Mouse (Mus musculus) left cerebral cortex, postnatal 36 days (tissue): ENCODE results near the gene Pik3r5. TPM values are rescaled to one million over a fixed set of nuclear protein-coding genes. Genes with fewer than 3 reads are reported as not detected.

ENCODE experiments used
- DNase-seq, 2 experiments: peaks; one replicate each; pipeline ENCODE4 v3.0.0; 2021 to 2022; ENCODE audit warnings: low spot score in 2 of 2, mixed read lengths in 1 of 2
- intact Hi-C: fragments of 180-260 bp; cut with DNase I; formaldehyde crosslinking; loops from one replicate; pipeline ENCODE4 v1.15.1; 2025
- total RNA-seq, 2 experiments: library from RNA; stranded (reverse); gene quantifications; 2 replicates each; pipeline ENCODE4 v1.2.3; 2021

Gene Pik3r5
- total RNA-seq, 2 experiments from 2014 or later: 3.0 to 3.3 TPM

GRCm38 (mm10) chr11:68502902-68503629 is 71.1 kb downstream of the Pik3r5 start, which contains the start of gene Pik3r6:
Gene Pik3r6 (plus strand): TSS chr11:68503019.
- intact Hi-C loops: no loop called here
- no peak for DNase-seq

DNA sequence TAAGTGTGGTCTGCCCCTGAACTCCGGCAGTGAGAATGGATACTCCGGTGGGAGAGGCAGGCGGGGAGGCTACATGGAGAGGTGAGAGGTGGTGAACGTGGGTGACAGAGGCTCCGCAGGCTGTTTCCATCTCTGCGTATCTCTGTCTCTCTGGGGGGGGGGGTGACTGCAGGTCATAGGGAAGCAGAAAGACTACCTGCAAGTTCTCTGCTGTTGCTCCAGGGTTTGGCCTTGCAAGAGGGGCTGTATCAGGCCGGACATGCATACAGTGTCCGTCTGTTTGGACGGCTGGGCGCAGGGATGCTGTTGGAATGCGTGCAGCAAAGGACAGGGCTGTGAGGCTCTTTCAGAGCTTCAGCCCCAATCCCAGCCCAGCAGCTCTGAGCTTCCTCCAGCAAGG is 73.0 kb downstream of the Pik3r5 start:
- intact Hi-C loops: no loop called here
- DNase-seq: no peak

- no peak for DNase-seq
- intact Hi-C loops: no loop called here
Observed at GRCm38 (mm10) chr11:68507246-68507645, 75.3 kb downstream of the Pik3r5 start.

- no peak for DNase-seq
- intact Hi-C loops: no loop called here
Observed at GRCm38 (mm10) chr11:68508619-68509018, 76.7 kb downstream of the Pik3r5 start.

DNA sequence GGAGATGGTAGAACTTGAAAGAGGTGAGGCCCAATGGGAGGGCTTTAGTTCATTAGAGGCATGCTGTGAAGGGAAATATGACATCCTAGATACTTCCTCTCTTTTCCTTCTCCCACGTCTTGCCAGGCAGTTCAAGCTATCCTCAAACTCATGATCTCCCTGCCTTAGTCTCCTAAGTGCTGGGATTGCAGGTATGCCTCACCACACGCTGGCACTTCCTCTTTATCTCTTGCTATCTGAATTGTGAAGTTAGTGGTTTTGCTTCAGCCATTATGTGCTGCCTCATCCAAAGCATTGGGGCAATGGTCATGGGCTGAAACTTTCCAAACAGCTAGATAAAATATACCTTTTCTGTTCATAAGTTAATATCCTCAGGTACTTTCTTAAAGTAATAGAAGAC is 77.3 kb downstream of the Pik3r5 start:
- no peak for DNase-seq
- intact Hi-C loops: no loop called here

- intact Hi-C loops: no loop called here
- DNase-seq: no peak
Observed at GRCm38 (mm10) chr11:68513969-68514368, 82.0 kb downstream of the Pik3r5 start.

DNA sequence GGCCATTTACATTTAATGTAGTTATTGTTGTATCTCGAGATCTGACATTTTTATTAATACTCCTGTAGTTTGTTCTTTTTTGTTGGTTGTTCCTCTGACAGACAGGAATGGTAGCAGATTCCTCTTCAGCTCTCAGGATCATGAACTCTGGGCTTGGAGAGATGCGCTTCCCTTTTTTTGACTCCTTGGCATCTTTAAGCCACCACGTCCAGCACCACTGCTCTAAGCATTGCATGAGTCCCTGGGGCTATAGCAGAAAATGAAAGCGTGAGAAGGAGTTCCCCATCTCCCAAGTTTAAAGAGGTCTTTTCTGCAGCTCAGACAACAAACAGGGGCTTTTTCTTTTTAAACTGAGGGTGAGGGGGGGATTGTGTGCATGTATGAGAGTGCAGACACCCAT is 87.4 kb downstream of the Pik3r5 start:
- intact Hi-C loops: no loop called here
- no peak for DNase-seq

- no peak for DNase-seq
- intact Hi-C loops: no loop called here
Observed at GRCm38 (mm10) chr11:68519815-68520214, 87.9 kb downstream of the Pik3r5 start.

DNA sequence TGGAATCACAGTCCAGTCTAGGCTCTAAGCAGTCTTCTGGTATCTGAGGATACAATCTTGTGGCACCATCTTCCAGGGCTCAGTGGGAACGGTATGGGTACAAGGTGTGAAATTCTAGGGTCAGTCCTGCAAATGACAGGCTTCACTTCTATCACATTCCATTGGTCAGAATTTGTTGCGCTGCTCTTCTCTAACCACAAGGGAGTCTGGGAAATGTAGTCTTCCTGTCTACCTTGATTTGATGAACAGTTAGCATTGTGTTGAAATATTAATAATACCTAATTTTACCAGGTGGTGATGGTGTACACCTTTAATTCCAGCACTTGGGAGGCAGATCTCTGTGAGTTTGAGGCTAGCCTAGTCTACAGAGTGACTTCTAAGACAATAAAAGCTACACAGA is 88.5 kb downstream of the Pik3r5 start:
- intact Hi-C loops: no loop called here

GRCm38 (mm10) chr11:68521352-68521751 is 89.4 kb downstream of the Pik3r5 start:
- DNase-seq: no peak
- intact Hi-C loops: no loop called here

More for the DNA sequence above, 88.5 kb downstream of the Pik3r5 start:
- no peak for DNase-seq

DNA sequence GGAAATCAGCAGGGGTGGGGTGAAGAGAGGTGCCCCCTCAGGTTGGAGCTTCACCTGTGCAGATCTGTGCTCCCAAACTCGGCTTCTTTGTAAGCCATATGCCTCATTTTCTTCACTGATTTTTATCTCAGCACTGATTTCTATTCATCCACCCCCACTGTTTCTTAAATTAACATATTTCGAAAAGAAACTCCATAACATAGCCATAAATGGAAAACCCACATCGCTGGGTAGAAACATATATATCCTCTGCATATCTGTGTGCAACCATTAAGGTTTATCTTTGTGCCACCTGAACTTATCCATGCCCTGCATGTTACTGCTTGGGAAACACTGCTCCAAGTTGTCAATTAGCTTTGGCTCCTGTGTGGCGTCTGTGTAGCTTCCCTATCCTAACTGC is 94.5 kb downstream of the Pik3r5 start:
- no peak for DNase-seq
- intact Hi-C loops: no loop called here

GRCm38 (mm10) chr11:68531066-68531806 is 99.3 kb downstream of the Pik3r5 start:
- intact Hi-C loops: no loop called here
- DNase-seq: peak; percentile 54 to 65

GRCm38 (mm10) chr11:68531941-68532535 is 100.1 kb downstream of the Pik3r5 start:
- DNase-seq: no peak
- intact Hi-C loops: no loop called here

GRCm38 (mm10) chr11:68532773-68533172 is 100.9 kb downstream of the Pik3r5 start:
- intact Hi-C loops: no loop called here
- DNase-seq: no peak

DNA sequence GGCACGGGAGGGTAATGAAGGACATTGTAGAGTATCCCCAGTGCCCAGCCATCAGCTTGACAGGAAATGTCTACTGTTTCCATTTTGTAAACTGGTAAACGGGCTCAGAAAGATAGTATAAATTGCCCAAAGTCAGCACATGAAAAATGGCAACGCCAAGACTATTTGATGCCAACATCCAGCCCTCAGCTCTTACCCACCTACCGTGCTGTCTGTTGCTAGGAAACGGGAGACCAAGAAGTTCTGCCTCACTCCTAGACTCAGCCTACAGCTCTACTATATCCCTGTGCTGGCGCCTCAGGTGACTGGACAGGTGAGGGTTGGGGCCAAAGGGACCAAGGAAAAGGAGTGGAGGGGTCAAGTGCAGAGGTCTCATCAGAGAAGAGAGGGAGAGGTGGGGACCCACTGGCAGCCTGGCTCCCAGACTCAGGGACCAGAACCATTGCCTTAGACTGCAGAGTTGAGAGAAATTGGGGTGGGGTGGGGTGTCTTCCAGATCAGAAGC is 102.1 kb downstream of the Pik3r5 start:
- DNase-seq: no peak
- intact Hi-C loops: no loop called here

DNA sequence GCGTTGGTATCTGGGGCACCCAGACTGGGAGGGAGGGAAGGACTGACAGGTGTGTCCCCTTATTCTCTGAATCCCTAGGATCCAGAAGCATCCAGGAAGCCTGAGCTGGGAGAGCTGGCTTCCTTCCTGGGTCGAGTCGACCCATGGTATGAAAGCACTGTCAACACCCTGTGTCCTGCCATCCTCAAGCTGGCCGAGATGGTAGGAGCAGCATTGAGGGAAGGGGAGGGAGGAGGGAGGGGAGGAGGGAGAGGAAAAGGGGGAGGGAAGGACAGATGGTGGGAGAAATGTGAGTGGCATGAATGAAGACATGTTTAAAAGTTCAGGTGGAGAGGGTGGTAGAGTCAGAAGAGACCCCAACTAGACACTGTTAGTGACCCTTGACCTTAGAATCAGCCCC is 104.1 kb downstream of the Pik3r5 start:
- DNase-seq: no peak
- intact Hi-C loops: loop anchor here (5.0 kb wide), 1 partner anchor 49 kb away; no protein-coding TSS in a partner anchor

- DNase-seq: peak in 1 of 2 experiments; percentile 44
- intact Hi-C loops: loop anchor here (5.0 kb wide), 1 partner anchor 49 kb away; no protein-coding TSS in a partner anchor
Observed at GRCm38 (mm10) chr11:68536465-68536864, 104.5 kb downstream of the Pik3r5 start.

DNA sequence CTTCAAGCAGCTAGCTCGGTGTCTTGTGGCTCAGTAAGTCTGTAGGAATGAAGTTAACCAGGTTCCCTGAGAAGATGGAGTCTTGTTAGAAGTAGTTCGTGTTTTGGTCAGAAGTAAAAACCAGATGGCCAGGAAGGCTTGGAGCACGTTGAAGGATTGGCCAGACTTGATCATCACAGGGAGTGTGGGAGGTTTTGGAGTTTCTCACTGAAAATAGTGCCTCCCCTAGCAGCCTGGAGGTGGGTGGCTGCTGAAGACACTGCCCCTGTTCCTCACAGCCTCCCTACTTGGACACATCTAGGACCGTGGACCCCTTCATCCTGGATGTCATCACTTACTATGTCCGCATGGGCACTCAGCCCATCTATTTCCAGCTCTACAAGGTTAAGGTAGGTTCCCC is 107.7 kb downstream of the Pik3r5 start:
- DNase-seq: peak in 1 of 2 experiments; percentile 45
- intact Hi-C loops: loop anchor here (5.0 kb wide), 1 partner anchor 52 kb away; no protein-coding TSS in a partner anchor

- no peak for DNase-seq
- intact Hi-C loops: no loop called here
Observed at GRCm38 (mm10) chr11:68544554-68544953, 112.6 kb downstream of the Pik3r5 start.

- no peak for DNase-seq
- intact Hi-C loops: no loop called here
Observed at GRCm38 (mm10) chr11:68545172-68545571, 113.3 kb downstream of the Pik3r5 start.
